Mouse (Mus musculus) MN1 (cell line): ENCODE measurements at regions not wholly inside any gene's neighbourhood (a gene's known extent, or its start where the extent isn't known, plus 50 kb on each side); places are given as distances from the start of the nearest gene placed in this dataset.

Experiments
- DNase-seq: peaks from one replicate; pipeline ENCODE4 v3.0.0-alpha.2; 2016; ENCODE audit warnings: low spot score

GRCm38 (mm10) chr5:39557376-39558001 is 197.8 kb downstream of the Hs3st1 start:
- DNase-seq, result no peak

GRCm38 (mm10) chr5:39537044-39537443 is 218.2 kb downstream of the Hs3st1 start:
- no peak for DNase-seq

GRCm38 (mm10) chr5:39536351-39536750 is 218.9 kb downstream of the Hs3st1 start:
- DNase-seq, result no peak

- no peak for DNase-seq
Measured at GRCm38 (mm10) chr5:39510246-39510645, 245.0 kb downstream of the Hs3st1 start.

GRCm38 (mm10) chr5:39482756-39483155 is 272.5 kb downstream of the Hs3st1 start:
- DNase-seq, result no peak

GRCm38 (mm10) chr5:39458116-39458525 is 297.2 kb downstream of the Hs3st1 start:
- no peak for DNase-seq

- DNase-seq, result no peak
Measured at GRCm38 (mm10) chr5:39453706-39454105, 301.6 kb downstream of the Hs3st1 start.

GRCm38 (mm10) chr5:39440817-39441216 is 314.5 kb downstream of the Hs3st1 start:
- no peak for DNase-seq

- peak; percentile 22 for DNase-seq
Measured at GRCm38 (mm10) chr5:39437463-39438201, 317.6 kb downstream of the Hs3st1 start.

- no peak for DNase-seq
Measured at GRCm38 (mm10) chr5:39426053-39426452, 329.2 kb downstream of the Hs3st1 start.

GRCm38 (mm10) chr5:39423720-39424119 is 331.6 kb downstream of the Hs3st1 start:
- no peak for DNase-seq

- no peak for DNase-seq
Measured at GRCm38 (mm10) chr5:39418795-39419194, 336.5 kb downstream of the Hs3st1 start.

- DNase-seq, result no peak
Measured at GRCm38 (mm10) chr5:39417845-39418154, 337.5 kb downstream of the Hs3st1 start.

GRCm38 (mm10) chr5:39417121-39417844 is 338.0 kb downstream of the Hs3st1 start:
- no peak for DNase-seq

- DNase-seq, result no peak
Measured at GRCm38 (mm10) chr5:39416597-39417023, 338.7 kb downstream of the Hs3st1 start.

GRCm38 (mm10) chr5:39412756-39413155 is 342.5 kb downstream of the Hs3st1 start:
- no peak for DNase-seq

- DNase-seq, result no peak
Measured at GRCm38 (mm10) chr5:39390391-39390987, 364.8 kb downstream of the Hs3st1 start.

GRCm38 (mm10) chr5:39384410-39384809 is 370.9 kb downstream of the Hs3st1 start:
- no peak for DNase-seq

- no peak for DNase-seq
Measured at GRCm38 (mm10) chr5:39374199-39374598, 381.1 kb downstream of the Hs3st1 start.

GRCm38 (mm10) chr5:39348680-39349079 is 406.6 kb downstream of the Hs3st1 start:
- DNase-seq, result no peak

- no peak for DNase-seq
Measured at GRCm38 (mm10) chr5:39347019-39347418, 408.3 kb downstream of the Hs3st1 start.

GRCm38 (mm10) chr5:39337917-39338316 is 417.4 kb downstream of the Hs3st1 start:
- no peak for DNase-seq
